Mouse (Mus musculus) stomach, postnatal 0 days (tissue): Measurements from ENCODE around the gene Ggct. TPM values are rescaled to one million over a fixed set of nuclear protein-coding genes. Genes with fewer than 3 reads are reported as not detected.
"Not testable (repeated sequence)": the region's sequence is repeated elsewhere in the genome, so short reads cannot be mapped to it uniquely, and the experiment has no call there.

Source experiments
- ATAC-seq: fragments of 200-750 bp; cut with Nextera tagmentation; 2 replicates; pipeline ENCODE4 v1.8.0; 2017; ENCODE audit not compliant: low FRiP score, low TSS enrichment
- DNase-seq: peaks from one replicate; pipeline ENCODE4 v3.0.0-alpha.2; 2016; ENCODE audit warnings: low spot score
- H3K27ac ChIP-seq: fragments of 300-500 bp; sonication (generic); replicated peaks from 2 replicates; pipeline ENCODE4 v1.5.1; 2014; ENCODE audit warnings: mild to moderate bottlenecking, control low read depth
- H3K27me3 ChIP-seq: fragments of 300-500 bp; sonication (generic); 2 replicates; pipeline ENCODE4 v1.6.1; 2014; ENCODE audit warnings: low read length; ENCODE audit not compliant: control insufficient read depth, insufficient read depth
- H3K36me3 ChIP-seq: fragments of 300-500 bp; sonication (generic); 2 replicates; pipeline ENCODE4 v1.6.1; 2014; ENCODE audit warnings: low read length, mixed read lengths; ENCODE audit not compliant: control insufficient read depth, insufficient read depth
- H3K4me1 ChIP-seq: fragments of 300-500 bp; sonication (generic); replicated peaks from 2 replicates; pipeline ENCODE4 v1.6.1; 2014; ENCODE audit warnings: antibody characterized with exemption; ENCODE audit not compliant: control insufficient read depth, insufficient read depth
- H3K4me2 ChIP-seq: fragments of 300-500 bp; sonication (generic); replicated peaks from 2 replicates; pipeline ENCODE4 v1.6.1; 2014; ENCODE audit warnings: low read depth, mild to moderate bottlenecking, control low read depth, moderate library complexity
- H3K4me3 ChIP-seq: fragments of 300-500 bp; sonication (generic); 2 replicates; pipeline ENCODE4 v1.5.1; 2014; ENCODE audit warnings: low read depth, low read length, control low read depth
- H3K9ac ChIP-seq: fragments of 300-500 bp; sonication (generic); 2 replicates; pipeline ENCODE4 v1.6.1; 2014; ENCODE audit warnings: mild to moderate bottlenecking, low read length, control low read depth, mixed read lengths
- H3K9me3 ChIP-seq: fragments of 300-500 bp; sonication (generic); 2 replicates; pipeline ENCODE4 v1.6.1; 2016; ENCODE audit warnings: low read length; ENCODE audit not compliant: control insufficient read depth
- CTCF ChIP-seq: IDR thresholded peaks from 2 replicates; pipeline ENCODE4 v1.5.1; 2016; ENCODE audit warnings: antibody characterized with exemption, low read depth, mild to moderate bottlenecking, moderate library complexity
- EP300 ChIP-seq: optimal IDR thresholded peaks from 2 replicates; pipeline ENCODE3; 2016; ENCODE audit warnings: antibody characterized with exemption
- WGBS: fragments of 180-500 bp; shearing (Covaris S2); extraction: QIAGEN DNeasy Blood & Tissue Kit; methylation state at CpG from one replicate; pipeline ENCODE4 v1.1.7; 2014; 5-methylcytosine and 5-hydroxymethylcytosine counted together
- polyA plus RNA-seq: library from polyadenylated mRNA; unstranded; fragments of >200 nt; fragmentation: Nextera tagmentation; extraction: Ambion mirVana; gene quantifications from 2 replicates; pipeline ENCODE4 v1.2.1, GENCODE M21; 2015

The Ggct gene
- polyA plus RNA-seq, 1 experiment from 2014 or later, result 9.3 TPM

- ATAC-seq (peak; percentile 57; the same call in 1 of the 2 replicates), DNase-seq (peak; percentile 50)
- H3K9ac ChIP-seq, result no peak overlapping the region
- H3K4me1 ChIP-seq, result peaks cover 3% of the 10 kb centered on the region; the same call in 1 of the 2 replicates
- no peaks in the 10 kb centered on the region for H3K36me3 ChIP-seq
- 57% methylated on average over 10 of the region's 10 CpGs for WGBS
- no peak overlapping the region for H3K4me2 ChIP-seq
- no peak for TF ChIP-seq EP300
- no peak for TF ChIP-seq CTCF
- no peak overlapping the region for H3K4me3 ChIP-seq
- no peaks in the 10 kb centered on the region for H3K9me3 ChIP-seq
- 0 out of 2 replicates have a peak overlapping the region, but pooled peaks have one; percentile 30 for H3K27ac ChIP-seq
- H3K27me3 ChIP-seq, result no peaks in the 10 kb centered on the region
These were observed 37.9 kb downstream of the Ggct start for GRCm38 (mm10) chr6:54954659-54955414.

GRCm38 (mm10) chr6:54953399-54953798 lies 39.4 kb downstream of the Ggct start:
- DNase-seq, ATAC-seq, H3K4me1 ChIP-seq, H3K4me2 ChIP-seq, H3K9ac ChIP-seq, H3K27me3 ChIP-seq, H3K4me3 ChIP-seq, H3K36me3 ChIP-seq, H3K27ac ChIP-seq, H3K9me3 ChIP-seq: not testable (repeated sequence)
- WGBS, result 75% methylated on average over 4 of the region's 4 CpGs

GRCm38 (mm10) chr6:54952542-54952941 lies 40.2 kb downstream of the Ggct start:
- no peak overlapping the region for H3K4me3 ChIP-seq
- no peak overlapping the region for H3K4me2 ChIP-seq
- no peak for ATAC-seq
- no peaks in the 10 kb centered on the region for H3K27me3 ChIP-seq
- DNase-seq, result no peak
- H3K4me1 ChIP-seq, result peaks cover 3% of the 10 kb centered on the region; the same call in 1 of the 2 replicates
- TF ChIP-seq EP300 (no peak), CTCF (no peak)
- 0 out of 2 replicates have a peak, but pooled peaks cover under 1% of the 10 kb centered on the region for H3K36me3 ChIP-seq
- H3K9ac ChIP-seq, result no peak overlapping the region
- 89% methylated on average over 3 of the region's 3 CpGs for WGBS
- H3K9me3 ChIP-seq, result no peaks in the 10 kb centered on the region
- no peak overlapping the region for H3K27ac ChIP-seq

GRCm38 (mm10) chr6:54948682-54949081 lies 44.1 kb downstream of the Ggct start:
- WGBS, result 84% methylated on average over 5 of the region's 5 CpGs
- Histone ChIP-seq H3K4me3 (no peak overlapping the region), H3K9me3 (no peaks in the 10 kb centered on the region), H3K27ac (no peak overlapping the region), H3K27me3 (no peaks in the 10 kb centered on the region), H3K9ac (no peak overlapping the region), H3K4me1 (no peaks in the 10 kb centered on the region), H3K4me2 (no peak overlapping the region), H3K36me3 (peaks cover 6% of the 10 kb centered on the region; the same call in 1 of the 2 replicates)
- DNase-seq (no peak), ATAC-seq (no peak)
- no peak for TF ChIP-seq EP300
- no peak for TF ChIP-seq CTCF

GRCm38 (mm10) chr6:54946241-54946953 lies 46.4 kb downstream of the Ggct start:
- WGBS, result 58% methylated on average over 4 of the region's 4 CpGs
- H3K9ac ChIP-seq, result no peak overlapping the region
- H3K36me3 ChIP-seq, result peaks cover 12% of the 10 kb centered on the region; the same call in 1 of the 2 replicates

GRCm38 (mm10) chr6:54944551-54944950 lies 48.2 kb downstream of the Ggct start:
- DNase-seq (no peak), ATAC-seq (no peak)
- no peaks in the 10 kb centered on the region for H3K27me3 ChIP-seq
- H3K4me3 ChIP-seq, result no peak overlapping the region
- no peaks in the 10 kb centered on the region for H3K9me3 ChIP-seq
- WGBS, result 84% methylated on average over 16 of the region's 16 CpGs
- TF ChIP-seq EP300 (no peak), CTCF (no peak)
- H3K4me1 ChIP-seq, result no peaks in the 10 kb centered on the region
- H3K36me3 ChIP-seq, result peaks cover 12% of the 10 kb centered on the region; the same call in 1 of the 2 replicates
- H3K4me2 ChIP-seq, result no peak overlapping the region
- H3K27ac ChIP-seq, result no peak overlapping the region
- H3K9ac ChIP-seq, result no peak overlapping the region

More at GRCm38 (mm10) chr6:54946241-54946953, 46.4 kb downstream of the Ggct start:
- no peak overlapping the region for H3K27ac ChIP-seq
- H3K4me2 ChIP-seq, result no peak overlapping the region
- TF ChIP-seq CTCF (no peak), EP300 (no peak)
- H3K4me1 ChIP-seq, result no peaks in the 10 kb centered on the region
- H3K27me3 ChIP-seq, result no peaks in the 10 kb centered on the region
- no peaks in the 10 kb centered on the region for H3K9me3 ChIP-seq
- DNase-seq (no peak), ATAC-seq (no peak)
- no peak overlapping the region for H3K4me3 ChIP-seq
